Mouse (Mus musculus) liver, embryonic 15.5 days (tissue): ENCODE results near the gene Evi5l. TPM values are rescaled to one million over a fixed set of nuclear protein-coding genes. Genes with fewer than 3 reads are reported as not detected.
"Not testable (repeated sequence)": the region's sequence is repeated elsewhere in the genome, so short reads cannot be mapped to it uniquely, and the experiment has no call there.

Experiments used
- ATAC-seq: fragments of 200-750 bp; cut with Nextera tagmentation; 2 replicates; pipeline ENCODE4 v1.8.0; 2017; ENCODE audit warnings: moderate number of reproducible peaks, mild to moderate bottlenecking, moderate library complexity; ENCODE audit not compliant: insufficient read depth
- H3K27ac ChIP-seq: fragments of 300-500 bp; sonication (generic); replicated peaks from 2 replicates; pipeline ENCODE4 v1.5.1; 2015; ENCODE audit warnings: mild to moderate bottlenecking, inconsistent platforms
- H3K27me3 ChIP-seq: fragments of 300-500 bp; sonication (generic); 2 replicates; pipeline ENCODE4 v1.6.1; 2015; ENCODE audit warnings: mild to moderate bottlenecking, inconsistent platforms
- H3K36me3 ChIP-seq: fragments of 300-500 bp; sonication (generic); replicated peaks from 2 replicates; pipeline ENCODE4 v1.6.1; 2015; ENCODE audit warnings: moderate library complexity, mild to moderate bottlenecking, inconsistent platforms
- H3K4me1 ChIP-seq: fragments of 300-500 bp; sonication (generic); replicated peaks from 2 replicates; pipeline ENCODE4 v1.6.1; 2015; ENCODE audit warnings: inconsistent platforms
- H3K4me2 ChIP-seq: fragments of 300-500 bp; sonication (generic); 2 replicates; pipeline ENCODE4 v1.6.1; 2015; ENCODE audit warnings: moderate library complexity, mild to moderate bottlenecking, inconsistent platforms
- H3K4me3 ChIP-seq: fragments of 300-500 bp; sonication (generic); replicated peaks from 2 replicates; pipeline ENCODE4 v1.5.1; 2015; ENCODE audit warnings: mild to moderate bottlenecking, inconsistent platforms
- H3K9ac ChIP-seq: fragments of 300-500 bp; sonication (generic); 2 replicates; pipeline ENCODE4 v1.6.1; 2015; ENCODE audit warnings: moderate library complexity, mild to moderate bottlenecking, inconsistent platforms
- H3K9me3 ChIP-seq: fragments of 300-500 bp; sonication (generic); replicated peaks from 2 replicates; pipeline ENCODE4 v1.6.1; 2016; ENCODE audit warnings: inconsistent platforms
- WGBS: fragments of 180-500 bp; shearing (Covaris S2); methylation state at CpG from one replicate; pipeline ENCODE4 v1.1.7; 2015; ENCODE audit warnings: mixed read lengths; ENCODE audit not compliant: insufficient replicate concordance; 5-methylcytosine and 5-hydroxymethylcytosine counted together
- polyA plus RNA-seq: library from polyadenylated mRNA; unstranded; fragments of >200 nt; fragmentation: Nextera tagmentation; extraction: Ambion mirVana; gene quantifications from 2 replicates; pipeline ENCODE4 v1.2.1, GENCODE M21; 2015

Evi5l gene
- polyA plus RNA-seq, 1 experiment from 2014 or later, result 6.0 TPM

DNA sequence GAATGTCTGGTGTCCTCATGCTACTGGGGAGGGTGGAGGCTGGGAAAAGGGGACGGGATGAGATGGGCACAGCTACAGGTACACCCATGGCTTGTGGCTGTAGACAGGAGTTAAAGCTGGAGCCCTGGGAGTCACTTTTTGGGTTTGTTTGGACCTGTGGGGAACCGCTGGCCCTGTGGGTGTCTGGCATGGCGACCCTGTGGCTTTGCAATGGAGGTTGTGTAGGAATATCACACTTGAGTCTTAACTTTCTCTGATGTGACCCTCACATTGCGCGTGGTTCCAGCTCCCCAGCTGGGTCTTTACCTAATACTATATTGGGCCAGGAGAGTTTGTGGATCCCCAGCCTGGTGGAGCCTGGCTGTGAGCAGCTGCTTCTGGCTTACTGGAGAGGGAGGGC is 78.7 kb downstream of the Evi5l start:
- H3K9me3 ChIP-seq, result no peaks in the 10 kb centered on the region
- no peak overlapping the region for H3K9ac ChIP-seq
- no peak overlapping the region for H3K27ac ChIP-seq
- H3K4me2 ChIP-seq, result no peak overlapping the region
- H3K4me1 ChIP-seq, result peaks cover 31% of the 10 kb centered on the region
- WGBS, result 82% methylated on average over 5 of the region's 5 CpGs
- no peaks in the 10 kb centered on the region for H3K27me3 ChIP-seq
- H3K36me3 ChIP-seq, result peaks cover 63% of the 10 kb centered on the region
- H3K4me3 ChIP-seq, result no peak overlapping the region
- no peak for ATAC-seq

DNA sequence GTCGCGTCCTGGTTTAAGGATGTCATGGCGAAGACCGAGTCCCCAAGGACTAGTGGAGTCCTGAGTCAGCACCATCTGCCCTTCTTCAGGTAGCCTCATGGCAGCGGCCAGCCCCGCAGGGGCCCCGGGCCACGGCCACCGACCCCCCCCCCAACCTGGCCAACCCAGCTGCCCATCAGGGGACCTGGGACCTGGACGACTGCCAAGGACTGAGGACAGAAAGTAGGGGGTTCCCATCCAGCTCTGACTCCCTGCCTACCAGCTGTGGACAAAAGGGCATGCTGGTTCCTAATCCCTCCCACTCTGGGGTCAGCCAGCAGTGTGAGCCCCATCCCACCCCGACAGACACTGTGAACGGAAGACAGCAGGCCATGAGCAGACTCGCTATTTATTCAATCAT is 79.4 kb downstream of the Evi5l start:
- WGBS, result 80% methylated on average over 13 of the region's 13 CpGs
- Histone ChIP-seq H3K36me3 (peaks cover 63% of the 10 kb centered on the region), H3K9ac (no peak overlapping the region), H3K27me3 (no peaks in the 10 kb centered on the region), H3K9me3 (no peaks in the 10 kb centered on the region), H3K4me2 (no peak overlapping the region), H3K27ac (no peak overlapping the region), H3K4me3 (no peak overlapping the region), H3K4me1 (peaks cover 31% of the 10 kb centered on the region)
- no peak for ATAC-seq

DNA sequence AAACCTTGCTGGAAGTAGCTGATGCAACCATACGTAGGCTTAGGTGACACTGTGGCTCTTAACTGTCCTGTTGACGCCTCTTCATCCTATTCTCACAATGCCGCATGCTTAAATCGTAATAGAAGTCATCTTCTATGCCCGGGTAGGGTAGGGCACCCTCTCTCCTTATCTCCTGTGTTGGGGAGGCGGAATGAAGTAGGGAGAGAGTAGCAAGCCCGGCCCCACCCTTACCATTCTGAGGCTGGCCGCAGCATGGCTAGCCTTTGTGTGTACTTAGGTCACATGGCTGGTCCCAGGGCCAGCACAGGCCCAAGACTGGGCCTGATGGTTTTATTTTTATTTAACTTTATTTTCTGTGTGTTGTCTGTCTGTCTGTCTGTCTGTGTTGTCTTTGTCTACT is 80.9 kb downstream of the Evi5l start:
- no peaks in the 10 kb centered on the region for H3K27me3 ChIP-seq
- H3K4me1 ChIP-seq, result peaks cover 25% of the 10 kb centered on the region
- H3K4me3 ChIP-seq, result no peak overlapping the region
- H3K4me2 ChIP-seq, result no peak overlapping the region
- peaks cover 55% of the 10 kb centered on the region for H3K36me3 ChIP-seq
- no peak overlapping the region for H3K9ac ChIP-seq
- no peak overlapping the region for H3K27ac ChIP-seq
- no peak; the same call in 1 of the 2 replicates for ATAC-seq
- 65% methylated on average over 8 of the region's 8 CpGs for WGBS
- no peaks in the 10 kb centered on the region for H3K9me3 ChIP-seq

- Histone ChIP-seq H3K4me3 (no peak within 1 kb of the TSS), H3K27ac (no peak within 1 kb of the TSS), H3K27me3 (no peaks in the 10 kb centered on the region), H3K9ac (no peak within 1 kb of the TSS), H3K36me3 (peaks cover 47% of the 10 kb centered on the region), H3K4me1 (peaks cover 30% of the 10 kb centered on the region), H3K9me3 (no peaks in the 10 kb centered on the region), H3K4me2 (no peak within 1 kb of the TSS)
- ATAC-seq, result no peak
- WGBS, result 81% methylated on average over 15 of the region's 15 CpGs
Observed at GRCm38 (mm10) chr8:4247951-4248540, 81.7 kb downstream of the Evi5l start, which contains the start of gene Tgfbr3l. Tgfbr3l (plus strand) TSS chr8:4248214.

DNA sequence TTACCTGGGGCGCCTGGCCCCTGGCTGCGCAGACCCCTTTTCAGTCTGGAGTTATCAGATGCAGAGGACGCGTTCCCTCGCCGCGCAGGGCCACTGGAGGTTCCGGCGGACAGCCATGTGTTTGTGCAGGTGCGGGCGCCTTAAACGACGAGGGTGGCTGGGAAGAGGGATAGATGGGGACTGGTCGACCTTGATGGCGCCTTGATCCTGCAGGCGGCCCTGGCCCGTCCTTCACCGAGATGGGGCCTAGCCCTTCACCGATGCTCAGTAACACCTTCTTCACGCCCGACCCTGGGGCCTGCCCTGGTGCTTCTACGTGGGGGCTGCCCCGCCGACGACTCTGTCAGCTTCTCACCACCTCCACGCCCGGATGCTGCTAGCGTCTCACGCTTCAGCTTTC is 82.8 kb downstream of the Evi5l start:
- Histone ChIP-seq H3K4me2 (no peak overlapping the region), H3K9ac (no peak overlapping the region), H3K27me3 (no peaks in the 10 kb centered on the region), H3K9me3 (no peaks in the 10 kb centered on the region), H3K4me1 (peaks cover 40% of the 10 kb centered on the region), H3K27ac (no peak overlapping the region), H3K36me3 (peaks cover 36% of the 10 kb centered on the region), H3K4me3 (no peak overlapping the region)
- WGBS, result 57% methylated on average over 29 of the region's 29 CpGs
- ATAC-seq, result no peak

DNA sequence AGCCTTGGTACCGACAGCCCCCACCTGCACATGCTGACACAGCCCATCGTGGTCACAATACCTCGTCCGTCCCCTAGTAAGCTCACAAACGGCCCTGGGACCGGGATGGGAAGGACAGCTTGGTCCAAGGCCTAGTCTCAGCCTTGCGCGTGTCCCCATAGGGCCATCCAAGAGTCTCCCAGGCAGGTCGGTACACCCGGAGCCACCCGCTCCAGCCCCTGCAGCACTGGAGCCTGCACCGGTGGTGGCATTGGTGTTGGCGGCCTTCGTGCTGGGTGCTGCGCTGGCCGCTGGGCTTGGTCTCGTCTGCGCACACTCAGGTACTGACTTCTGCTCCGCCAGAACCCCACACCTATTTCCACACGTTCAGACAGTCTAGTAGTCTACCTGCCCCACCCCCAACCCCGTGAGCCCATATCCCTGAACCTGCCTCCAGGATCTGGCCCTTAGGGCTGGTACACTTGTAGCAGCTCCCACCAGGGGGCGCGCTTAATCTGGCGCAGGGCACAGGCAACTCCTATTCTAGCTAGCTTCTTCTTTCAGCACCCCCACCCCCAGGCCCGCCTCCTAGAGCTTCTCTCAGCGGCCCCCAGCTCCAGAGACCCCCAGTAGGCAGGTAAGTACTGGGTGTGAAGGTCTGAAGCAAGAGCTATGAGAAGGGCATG is 84.1 kb downstream of the Evi5l start:
- no peak overlapping the region for H3K4me2 ChIP-seq
- peaks cover 36% of the 10 kb centered on the region for H3K36me3 ChIP-seq
- WGBS, result 43% methylated on average over 26 of the region's 26 CpGs
- peaks cover 42% of the 10 kb centered on the region for H3K4me1 ChIP-seq
- H3K9me3 ChIP-seq, result no peaks in the 10 kb centered on the region
- H3K27ac ChIP-seq, result no peak overlapping the region
- H3K9ac ChIP-seq, result no peak overlapping the region
- no peak for ATAC-seq
- H3K27me3 ChIP-seq, result no peaks in the 10 kb centered on the region
- H3K4me3 ChIP-seq, result no peak overlapping the region

- peaks cover 29% of the 10 kb centered on the region for H3K36me3 ChIP-seq
- H3K27ac ChIP-seq, result peak overlapping the region; percentile 85; the same call in 1 of the 2 replicates
- peak overlapping the region; percentile 92 for H3K4me2 ChIP-seq
- H3K9ac ChIP-seq, result peak overlapping the region; percentile 89
- H3K4me3 ChIP-seq, result peak overlapping the region; percentile 92
- H3K4me1 ChIP-seq, result peaks cover 35% of the 10 kb centered on the region
- 30% methylated on average over 8 of the region's 8 CpGs for WGBS
- H3K9me3 ChIP-seq, result no peaks in the 10 kb centered on the region
- ATAC-seq, result no peak
- no peaks in the 10 kb centered on the region for H3K27me3 ChIP-seq
Observed at GRCm38 (mm10) chr8:4252116-4252760, 85.9 kb downstream of the Evi5l start.

- under 1% methylated on average over 69 of the region's 69 CpGs for WGBS
- H3K27me3 ChIP-seq, result no peaks in the 10 kb centered on the region
- peak within 1 kb of the TSS; percentile 85 for H3K27ac ChIP-seq
- peaks cover 36% of the 10 kb centered on the region for H3K4me1 ChIP-seq
- peak within 1 kb of the TSS; percentile 89 for H3K9ac ChIP-seq
- H3K4me2 ChIP-seq, result peak within 1 kb of the TSS; percentile 92
- peak within 1 kb of the TSS; percentile 92 for H3K4me3 ChIP-seq
- H3K36me3 ChIP-seq, result peaks cover 24% of the 10 kb centered on the region
- peak; percentile 94 for ATAC-seq
- H3K9me3 ChIP-seq, result no peaks in the 10 kb centered on the region
Observed at GRCm38 (mm10) chr8:4252934-4253841, 86.8 kb downstream of the Evi5l start, which contains the start of gene Snapc2. Snapc2 (plus strand) TSS chr8:4253080.

- 71% methylated on average over 6 of the region's 6 CpGs for WGBS
- Histone ChIP-seq H3K27ac (no peak overlapping the region), H3K27me3 (no peaks in the 10 kb centered on the region), H3K36me3 (peaks cover 24% of the 10 kb centered on the region), H3K4me2 (peak overlapping the region; percentile 92), H3K4me3 (peak overlapping the region; percentile 92), H3K4me1 (peaks cover 44% of the 10 kb centered on the region), H3K9ac (no peak overlapping the region; the same call in 1 of the 2 replicates), H3K9me3 (no peaks in the 10 kb centered on the region)
- ATAC-seq, result no peak
Observed at GRCm38 (mm10) chr8:4254001-4254400, 87.6 kb downstream of the Evi5l start.

DNA sequence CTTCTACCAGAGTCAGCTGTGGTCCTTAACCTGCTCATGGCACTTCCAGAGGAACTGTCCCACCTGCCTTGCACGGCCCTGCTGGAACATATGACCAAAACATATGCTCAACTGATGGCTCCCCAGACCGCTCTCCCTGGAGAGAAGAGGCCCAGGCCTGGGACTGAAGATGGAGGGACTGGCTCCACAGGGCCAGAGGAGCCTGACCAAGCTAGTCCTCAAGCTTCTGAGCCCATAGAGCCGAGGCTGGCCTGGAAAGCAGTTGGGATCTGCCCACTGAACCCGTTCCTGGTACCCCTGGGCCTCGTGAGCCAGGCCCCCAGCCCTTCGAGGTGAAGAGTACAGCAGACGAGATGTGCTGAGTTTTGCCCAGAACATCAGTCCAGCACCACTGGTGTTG is 89.1 kb downstream of the Evi5l start:
- peaks cover 49% of the 10 kb centered on the region for H3K4me1 ChIP-seq

More for the DNA sequence above, 89.1 kb downstream of the Evi5l start:
- H3K4me3 ChIP-seq, ATAC-seq, H3K27ac ChIP-seq, H3K9me3 ChIP-seq, H3K4me2 ChIP-seq, H3K9ac ChIP-seq, H3K27me3 ChIP-seq: not testable (repeated sequence)
- peaks cover 34% of the 10 kb centered on the region for H3K36me3 ChIP-seq
- 70% methylated on average over 7 of the region's 7 CpGs for WGBS
